Mouse (Mus musculus) thymus, postnatal 10 days (tissue): ENCODE measurements around the gene Cep162.

Experiments
- DNase-seq, 2 experiments: peaks; one replicate each; pipeline ENCODE4 v3.0.0; 2021; ENCODE audit warnings: low spot score in 2 of 2

Cep162 gene

DNA sequence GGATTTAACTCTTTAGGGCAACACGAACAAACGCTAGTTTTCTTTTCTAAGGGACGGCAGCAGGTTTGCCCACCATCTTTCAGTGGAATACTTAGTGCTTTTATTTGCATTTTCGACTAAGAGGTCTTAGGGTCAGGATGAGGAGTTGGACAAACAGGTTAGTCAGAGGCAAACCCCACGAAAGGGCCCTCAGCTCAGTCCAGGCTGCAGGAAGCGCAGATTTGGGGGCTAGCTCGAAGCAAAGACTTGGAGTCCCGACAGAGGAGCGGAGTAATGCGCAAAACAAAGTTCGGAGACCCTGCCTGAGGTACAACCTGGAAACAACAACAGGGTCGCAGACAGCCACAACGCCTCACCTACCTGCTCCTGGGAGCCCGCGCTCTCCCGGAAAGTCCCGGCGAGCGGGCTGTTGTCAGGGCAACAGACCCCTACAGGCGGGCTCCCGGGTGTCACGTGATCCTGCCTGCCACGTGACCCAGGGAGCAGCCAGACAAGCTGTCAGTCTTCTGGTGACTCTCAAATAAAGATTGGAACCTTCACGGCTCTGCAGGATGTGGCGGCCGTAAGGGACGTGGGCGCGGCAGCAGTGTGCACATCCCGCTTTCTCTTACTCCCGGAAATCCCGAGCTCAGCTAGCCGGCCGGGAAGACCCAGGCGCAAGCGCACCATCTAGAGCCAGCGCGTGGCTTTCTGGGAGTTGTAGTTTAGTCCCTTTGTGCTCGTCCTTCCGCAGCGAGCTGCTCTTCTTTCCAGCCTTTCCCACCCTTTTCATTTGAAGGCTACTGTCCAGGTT is at the start of gene Cep162:
Cep162 (minus strand) TSS at position 634 of the 793 bp plus-strand sequence.
- peak; percentile 78 to 79 for DNase-seq

DNA sequence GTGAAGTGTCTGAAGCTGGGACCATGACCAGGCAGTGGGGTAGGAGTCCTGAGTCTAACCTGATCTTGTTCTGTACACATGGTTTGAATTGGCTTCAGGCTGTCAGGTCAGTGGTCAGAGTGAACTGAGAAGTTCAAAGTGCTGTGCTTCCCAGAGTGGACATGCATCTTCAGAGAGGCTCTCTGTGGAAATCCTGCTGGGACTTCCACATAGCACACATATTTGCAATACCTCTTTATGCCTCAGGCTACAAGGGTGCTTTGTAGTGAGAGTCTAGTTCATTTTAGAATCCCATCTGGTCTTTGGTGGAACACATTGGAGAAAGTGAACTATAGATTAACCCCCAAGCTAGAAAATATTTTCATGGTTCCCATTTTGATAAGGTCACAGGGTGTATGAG is 47.9 kb upstream of the Cep162 start:
- DNase-seq: no peak

DNA sequence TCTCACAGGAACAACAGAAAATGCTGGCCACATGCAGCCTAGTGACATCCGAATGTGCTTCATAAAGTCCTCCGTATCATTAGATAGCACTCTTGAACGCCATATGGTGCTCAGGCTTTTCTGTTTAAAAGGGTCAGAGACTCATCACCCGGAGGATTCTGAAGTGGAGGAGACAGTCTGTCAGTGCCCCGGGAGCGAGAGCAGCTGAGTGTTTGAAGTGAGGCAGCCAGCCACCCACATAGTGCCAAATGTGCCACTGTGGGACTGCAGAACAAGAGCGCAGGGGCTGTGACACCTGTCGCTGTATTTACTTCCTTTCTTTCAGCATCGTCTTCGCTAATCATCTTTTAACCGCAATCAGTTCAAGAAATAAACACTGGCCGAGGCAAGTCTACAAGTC is 43.6 kb upstream of the Cep162 start:
- DNase-seq: no peak

DNA sequence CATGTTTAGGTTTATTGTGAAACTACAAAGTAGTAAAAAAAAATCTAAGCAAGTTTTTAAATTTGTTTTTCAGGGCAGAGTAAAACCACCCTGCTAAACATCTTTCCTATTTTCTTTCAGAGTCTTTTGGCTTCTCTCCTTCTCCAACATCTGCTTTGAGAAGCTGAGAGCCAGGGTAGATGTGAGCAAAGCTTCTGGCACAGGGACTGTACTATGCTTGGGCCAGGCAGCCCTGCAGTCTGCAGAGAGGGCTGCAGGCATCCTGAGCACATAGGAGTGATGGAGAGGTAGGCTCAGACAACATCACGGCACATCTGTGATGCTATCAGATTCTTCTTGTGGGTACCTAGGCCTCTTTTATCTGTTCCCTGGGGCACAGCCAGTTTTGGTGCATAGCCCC is 42.2 kb upstream of the Cep162 start:
- no peak for DNase-seq

- DNase-seq: peak in 1 of 2 experiments; percentile 12
Measured at GRCm38 (mm10) chr9:87255696-87256030, 327 bp upstream of the Cep162 start.

DNA sequence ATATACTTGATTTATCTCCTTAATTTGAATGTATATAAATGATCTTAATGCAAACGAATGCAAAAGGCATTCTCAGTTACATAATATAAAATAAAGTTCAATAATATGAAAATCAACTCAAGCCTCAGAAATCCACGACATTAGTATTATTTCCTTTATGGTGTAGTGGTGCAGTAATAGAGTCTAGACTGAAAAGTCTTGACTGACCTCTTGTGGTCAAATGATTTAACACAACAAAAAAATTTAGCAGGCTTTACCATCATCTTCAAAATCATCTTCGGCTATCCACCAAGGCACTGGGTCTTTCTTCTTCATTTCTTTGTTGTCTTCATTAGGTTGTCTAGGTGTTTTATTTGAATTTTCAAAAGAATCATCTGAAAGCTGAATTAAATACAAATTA is 7.2 kb downstream of the Cep162 start:
- no peak for DNase-seq

DNA sequence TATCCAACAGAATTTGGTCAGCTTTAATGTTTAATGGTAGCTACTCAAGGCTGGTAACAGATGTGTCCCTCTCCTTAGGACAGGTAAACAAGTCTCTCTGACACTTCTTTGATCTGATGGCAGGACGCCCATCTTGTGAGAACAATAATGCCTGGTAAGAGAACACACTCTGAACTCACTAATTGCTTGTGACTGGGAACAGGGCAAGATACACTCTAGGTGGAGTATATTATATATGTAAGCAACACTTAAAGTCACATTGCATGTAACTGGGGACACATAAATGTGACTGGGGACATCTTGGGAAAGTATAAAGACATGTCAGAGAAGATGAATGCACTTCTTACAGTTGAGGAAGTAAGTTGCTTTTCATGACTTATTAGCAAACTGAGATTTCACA is 7.7 kb downstream of the Cep162 start:
- DNase-seq: no peak

GRCm38 (mm10) chr9:87213204-87213603 is 42.1 kb downstream of the Cep162 start:
- DNase-seq: no peak

GRCm38 (mm10) chr9:87210830-87211339 is 44.5 kb downstream of the Cep162 start:
- no peak for DNase-seq

DNA sequence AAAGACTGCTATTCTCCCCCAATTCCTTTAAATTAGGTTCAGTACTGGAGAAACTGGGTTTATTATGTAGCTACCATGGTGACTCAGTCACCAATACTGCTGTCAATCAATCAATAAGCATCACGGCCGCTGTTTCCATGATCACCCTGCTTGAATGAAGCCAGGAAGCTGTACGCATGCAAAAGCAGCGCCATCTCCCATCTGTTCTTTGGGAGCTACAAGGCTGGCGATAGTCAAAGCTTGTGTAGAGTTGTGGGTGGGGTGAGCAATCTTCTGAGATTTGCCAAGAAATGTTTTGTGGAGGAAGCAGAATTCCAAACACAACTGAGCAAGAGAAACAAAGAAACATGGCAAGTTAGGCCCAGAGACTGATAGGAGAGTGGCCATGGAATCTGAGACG is 52.9 kb downstream of the Cep162 start:
- DNase-seq: no peak

DNA sequence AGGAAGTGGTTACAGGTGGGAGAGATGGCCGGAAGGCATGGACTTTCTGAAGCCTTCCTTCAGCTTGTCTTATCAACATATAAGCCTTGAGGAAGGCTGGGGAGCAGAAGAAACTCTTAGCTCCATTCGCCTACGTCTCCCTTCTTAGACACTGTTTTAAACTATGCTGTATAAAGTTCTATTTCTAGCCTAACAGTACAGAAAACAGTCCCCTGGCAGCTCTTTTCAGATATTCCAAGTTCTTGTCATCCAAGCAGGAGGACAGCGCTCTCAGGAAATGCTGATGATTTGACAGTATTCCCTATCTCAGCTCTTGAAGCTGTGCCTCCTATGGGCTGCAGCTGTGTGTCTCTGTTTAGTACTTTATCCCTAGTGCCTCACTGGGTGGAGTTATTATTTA is 54.4 kb downstream of the Cep162 start:
- no peak for DNase-seq

GRCm38 (mm10) chr9:87200426-87200825 is 54.9 kb downstream of the Cep162 start:
- DNase-seq: no peak

DNA sequence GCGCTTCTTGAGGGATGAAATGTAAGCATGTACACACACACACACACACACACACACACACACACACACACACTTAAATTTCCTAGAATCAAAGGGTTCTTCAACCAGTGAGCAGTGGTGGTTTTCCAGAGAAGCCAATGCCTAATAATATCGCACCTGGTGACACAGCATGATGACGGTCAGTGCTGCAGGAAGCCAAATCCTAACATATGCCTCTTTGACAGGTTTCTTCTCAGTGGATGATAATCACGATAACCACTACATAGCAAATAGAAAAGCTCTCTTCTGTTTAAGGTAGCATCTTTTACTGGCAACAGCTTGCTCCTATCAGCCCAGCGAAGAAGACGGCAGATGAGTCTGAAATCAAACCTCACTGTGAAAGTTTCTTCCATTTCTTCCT is 57.3 kb downstream of the Cep162 start:
- no peak for DNase-seq

DNA sequence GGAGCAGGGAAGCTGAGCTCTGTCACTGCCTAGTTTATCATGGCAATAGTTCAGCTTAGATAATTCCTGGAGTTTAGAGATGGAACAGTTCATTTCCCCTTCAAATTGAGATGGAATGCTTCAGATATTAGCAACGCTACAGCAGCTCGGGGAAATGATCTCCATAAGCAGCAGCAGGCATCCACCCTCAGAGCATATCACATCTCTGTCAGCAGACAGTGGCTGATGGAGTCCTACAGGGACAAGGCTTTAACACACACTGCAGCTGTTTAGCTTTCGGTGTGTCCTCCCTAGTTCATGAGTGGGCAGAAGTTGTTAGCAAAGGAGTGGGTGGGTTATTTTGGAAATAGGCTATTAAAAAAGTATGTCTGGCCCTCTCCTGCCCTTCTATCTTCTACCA is 58.1 kb downstream of the Cep162 start:
- DNase-seq: no peak

GRCm38 (mm10) chr9:87193721-87194120 is 61.6 kb downstream of the Cep162 start:
- no peak for DNase-seq

- DNase-seq: no peak
Measured at GRCm38 (mm10) chr9:87187336-87187735, 68.0 kb downstream of the Cep162 start.

DNA sequence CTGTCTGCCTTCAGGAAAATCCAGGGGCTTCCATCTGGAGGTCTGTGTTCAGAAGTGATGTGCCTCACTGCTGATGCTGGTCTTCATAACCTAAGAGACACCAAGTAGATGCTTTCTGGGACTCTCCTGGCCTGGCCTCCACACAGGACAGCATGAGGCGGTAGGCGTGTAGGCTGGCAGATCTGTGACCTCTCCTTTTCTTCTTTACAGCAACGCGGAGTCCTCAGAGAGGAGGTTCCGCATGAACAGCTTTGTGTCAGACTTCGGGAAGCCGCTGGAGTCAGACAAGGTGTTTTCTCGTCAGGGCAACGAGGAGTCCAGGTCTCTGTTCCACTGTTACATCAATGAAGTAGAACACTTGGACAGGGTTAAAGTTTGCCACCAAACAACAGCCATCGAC is 73.1 kb downstream of the Cep162 start:
- no peak for DNase-seq

DNA sequence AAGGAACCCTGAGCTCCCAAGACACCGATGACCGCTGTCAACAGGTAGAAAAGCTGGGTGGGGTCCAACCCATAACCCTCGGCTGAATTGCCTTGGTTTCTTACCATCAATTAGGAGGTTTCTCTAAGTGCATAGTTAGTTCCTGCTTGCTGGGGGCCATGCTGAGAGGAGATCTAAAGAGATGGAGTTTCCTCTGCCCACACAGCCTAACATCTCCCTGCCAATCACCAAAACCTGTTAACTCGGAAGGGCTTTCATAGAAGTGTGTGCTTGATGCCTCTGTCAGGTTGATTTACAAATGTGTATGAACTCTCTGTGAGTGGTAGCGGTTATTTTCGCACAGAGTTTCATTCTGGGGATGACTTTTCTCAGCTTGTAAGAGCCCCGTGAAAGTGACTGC is 76.8 kb downstream of the Cep162 start:
- DNase-seq: no peak

GRCm38 (mm10) chr9:87171517-87171916 is 83.8 kb downstream of the Cep162 start:
- no peak for DNase-seq

DNA sequence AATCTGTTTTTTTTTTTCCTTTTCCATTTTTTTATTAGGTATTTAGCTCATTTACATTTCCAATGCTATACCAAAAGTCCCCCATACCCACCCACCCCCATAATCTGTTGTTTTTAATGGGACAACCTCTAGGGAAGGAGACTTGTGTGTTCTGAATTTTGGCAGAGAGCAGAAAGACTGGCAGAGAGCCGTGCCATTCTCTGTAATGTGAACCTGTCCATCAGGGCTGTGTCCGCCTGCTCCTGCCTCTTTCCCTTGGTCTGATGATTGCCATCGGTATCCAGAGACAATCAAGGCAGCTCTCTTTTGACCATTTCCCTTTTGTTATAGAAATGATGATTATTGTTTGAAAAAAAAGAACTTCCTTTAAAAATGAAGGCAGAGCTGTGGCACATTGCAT is 84.4 kb downstream of the Cep162 start:
- DNase-seq: no peak

DNA sequence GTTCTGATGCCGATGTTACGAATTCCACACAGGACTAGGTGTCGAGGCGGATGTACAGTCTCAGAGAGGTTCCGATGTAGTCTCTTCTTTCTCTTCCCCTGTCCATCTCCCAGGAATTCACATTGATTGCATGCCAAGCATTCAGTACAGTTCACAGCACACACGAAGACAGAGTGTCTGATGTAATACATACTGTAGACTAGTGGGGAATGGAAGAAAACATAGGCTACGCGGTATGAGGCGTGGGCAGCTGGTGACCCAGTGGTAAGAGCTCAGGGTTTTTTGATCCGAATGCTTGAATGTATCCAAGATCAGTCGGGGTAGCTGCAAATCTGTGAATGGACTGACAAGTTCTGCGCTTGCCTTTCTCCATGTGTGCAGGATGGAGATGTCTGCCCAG is 86.2 kb downstream of the Cep162 start:
- DNase-seq: no peak

- no peak for DNase-seq
Measured at GRCm38 (mm10) chr9:87168051-87168450, 87.3 kb downstream of the Cep162 start.

GRCm38 (mm10) chr9:87167001-87167830 is 88.1 kb downstream of the Cep162 start:
- DNase-seq: no peak
